Mouse (Mus musculus) right cerebral cortex, postnatal 4 days (tissue): Measurements from ENCODE around the gene Amigo3.

Source experiments
- DNase-seq: peaks from one replicate; pipeline ENCODE4 v3.0.0-alpha.2; 2022

Amigo3 gene

DNA sequence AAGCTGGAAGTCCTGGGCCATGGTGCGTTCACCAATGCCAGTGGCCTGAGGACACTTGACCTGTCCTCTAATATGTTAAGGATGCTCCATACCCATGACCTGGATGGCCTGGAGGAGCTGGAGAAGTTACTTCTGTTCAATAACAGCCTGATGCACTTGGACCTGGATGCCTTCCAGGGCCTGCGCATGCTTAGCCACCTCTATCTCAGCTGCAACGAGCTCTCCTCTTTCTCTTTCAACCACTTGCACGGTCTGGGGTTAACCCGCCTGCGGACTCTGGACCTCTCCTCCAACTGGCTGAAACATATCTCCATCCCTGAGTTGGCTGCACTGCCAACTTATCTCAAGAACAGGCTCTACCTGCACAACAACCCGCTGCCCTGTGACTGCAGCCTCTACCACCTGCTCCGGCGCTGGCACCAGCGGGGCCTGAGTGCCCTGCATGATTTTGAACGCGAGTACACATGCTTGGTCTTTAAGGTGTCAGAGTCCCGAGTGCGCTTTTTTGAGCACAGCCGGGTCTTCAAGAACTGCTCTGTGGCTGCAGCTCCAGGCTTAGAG is 786 bp downstream of the Amigo3 start:
- no peak for DNase-seq

DNA sequence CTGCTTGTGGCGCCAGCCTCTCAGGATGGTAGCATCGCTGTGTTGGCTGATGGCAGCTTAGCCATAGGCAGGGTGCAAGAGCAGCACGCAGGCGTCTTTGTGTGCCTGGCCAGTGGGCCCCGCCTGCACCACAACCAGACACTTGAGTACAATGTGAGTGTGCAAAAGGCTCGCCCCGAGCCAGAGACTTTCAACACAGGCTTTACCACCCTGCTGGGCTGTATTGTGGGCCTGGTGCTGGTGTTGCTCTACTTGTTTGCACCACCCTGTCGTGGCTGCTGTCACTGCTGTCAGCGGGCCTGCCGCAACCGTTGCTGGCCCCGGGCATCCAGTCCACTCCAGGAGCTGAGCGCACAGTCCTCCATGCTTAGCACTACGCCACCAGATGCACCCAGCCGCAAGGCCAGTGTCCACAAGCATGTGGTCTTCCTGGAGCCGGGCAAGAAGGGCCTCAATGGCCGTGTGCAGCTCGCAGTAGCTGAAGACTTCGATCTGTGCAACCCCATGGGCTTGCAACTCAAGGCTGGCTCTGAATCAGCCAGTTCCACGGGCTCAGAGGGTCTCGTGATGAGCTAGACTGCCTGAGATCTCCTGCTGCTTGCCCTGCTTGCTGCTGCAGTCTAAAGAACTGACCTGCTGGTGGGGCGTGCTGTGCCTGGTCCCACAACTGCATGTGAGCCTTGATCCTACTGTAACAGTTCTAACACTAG is 1.5 kb downstream of the Amigo3 start:
- DNase-seq, result no peak

DNA sequence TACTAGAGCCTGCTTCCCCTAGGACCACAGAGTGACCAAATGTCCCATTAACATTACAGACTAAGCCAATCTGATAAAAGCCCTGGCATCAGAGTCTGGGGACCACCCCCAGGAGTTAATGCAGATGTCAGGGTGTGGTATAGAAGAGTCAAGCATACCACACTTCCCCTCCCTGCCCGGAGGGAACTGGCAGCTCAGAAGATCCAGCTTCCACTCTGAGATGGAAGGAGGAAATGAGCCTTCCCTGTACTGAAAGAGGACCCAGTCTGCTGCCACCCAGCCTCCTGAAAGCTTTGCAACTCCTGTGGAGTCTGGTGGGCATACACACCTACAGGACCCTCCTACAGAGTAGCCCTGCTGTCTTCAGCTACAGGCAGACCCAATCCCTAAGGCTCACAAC is 2.1 kb downstream of the Amigo3 start:
- DNase-seq, result no peak

DNA sequence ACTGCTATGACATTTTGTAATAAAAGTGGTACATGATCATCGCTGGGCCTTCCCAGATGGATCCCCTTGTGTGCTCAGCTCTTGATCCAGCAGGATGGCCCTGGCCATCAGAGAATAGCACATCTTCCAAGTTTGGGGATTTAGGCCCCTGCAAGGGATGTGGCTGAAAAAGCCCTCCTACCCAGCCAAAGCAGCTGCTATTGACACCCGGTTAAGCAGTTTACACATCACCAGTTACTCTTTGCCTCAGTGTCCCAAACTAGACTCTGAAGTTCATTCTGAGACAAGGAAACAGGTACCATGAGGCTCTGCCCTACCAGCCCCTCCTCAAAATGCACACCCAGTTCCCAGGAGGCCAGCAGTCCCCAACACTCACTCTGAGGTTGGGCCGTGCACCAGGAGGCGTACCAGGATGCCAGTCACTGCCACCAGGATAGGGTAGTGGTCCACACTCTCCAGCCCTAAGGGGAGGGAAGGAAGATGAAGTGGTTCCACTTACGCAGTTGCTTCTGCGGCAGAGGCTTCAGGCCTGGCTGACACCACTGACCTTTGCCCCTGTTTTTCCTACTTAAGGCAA is 2.8 kb downstream of the Amigo3 start:
- no peak for DNase-seq

DNA sequence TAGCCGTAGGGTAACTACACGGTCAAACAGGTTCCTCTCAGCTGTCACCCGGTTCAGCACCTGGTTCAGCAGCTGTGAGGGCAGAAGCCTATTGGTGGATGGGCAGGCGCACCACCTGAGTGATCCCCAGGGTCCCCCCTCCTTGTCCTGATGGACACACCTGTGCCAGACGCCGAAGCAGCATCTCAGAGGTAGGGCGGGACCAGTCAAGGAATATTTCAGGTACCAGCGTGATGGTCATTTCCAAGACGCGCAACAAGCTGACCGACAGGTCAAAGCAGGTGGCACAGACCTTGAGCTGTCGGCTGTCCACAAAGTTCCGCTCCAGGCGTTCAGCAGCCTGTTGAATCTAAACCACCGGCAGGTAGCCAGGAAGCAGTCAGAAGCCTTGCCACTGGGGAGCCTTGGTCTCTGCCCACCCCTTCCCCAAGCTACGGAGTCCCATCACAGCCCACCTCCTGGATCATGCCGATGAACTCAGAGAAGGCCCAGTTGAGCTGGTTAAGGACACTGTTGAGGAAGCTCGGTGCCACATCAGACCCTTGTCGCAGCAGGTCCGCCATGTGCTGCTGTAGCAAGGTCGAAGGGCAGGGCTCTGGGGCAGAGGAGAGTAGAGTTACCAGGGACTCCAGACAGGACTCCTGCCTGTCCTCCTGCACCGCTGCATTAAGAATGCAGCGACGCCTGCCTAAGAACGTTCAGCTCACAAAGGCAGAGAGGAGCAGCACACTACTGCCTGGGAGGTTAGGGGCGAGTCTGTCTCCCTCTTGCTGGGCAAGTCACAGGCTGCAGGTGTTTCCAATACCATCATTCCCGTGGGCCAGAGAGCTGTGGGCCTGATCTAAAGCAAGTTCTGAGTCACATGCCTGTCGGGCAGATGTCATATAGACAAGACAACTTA is 3.7 kb downstream of the Amigo3 start:
- DNase-seq, result no peak

DNA sequence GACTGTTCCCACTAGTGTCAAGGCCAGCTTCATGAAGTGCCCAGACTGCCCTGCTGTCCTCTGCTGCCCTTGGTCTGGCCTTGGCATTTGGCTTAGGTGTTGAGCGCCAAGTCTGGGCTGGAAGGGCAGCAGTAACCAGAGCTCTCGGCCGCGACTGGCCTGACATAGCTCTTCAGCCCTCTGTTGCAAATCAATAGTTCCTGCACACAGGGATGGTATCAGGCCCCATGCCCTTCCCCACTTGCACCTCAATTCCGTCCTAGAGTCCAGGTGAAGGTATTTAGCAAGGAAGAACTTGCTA is 4.3 kb downstream of the Amigo3 start:
- DNase-seq, result no peak

DNA sequence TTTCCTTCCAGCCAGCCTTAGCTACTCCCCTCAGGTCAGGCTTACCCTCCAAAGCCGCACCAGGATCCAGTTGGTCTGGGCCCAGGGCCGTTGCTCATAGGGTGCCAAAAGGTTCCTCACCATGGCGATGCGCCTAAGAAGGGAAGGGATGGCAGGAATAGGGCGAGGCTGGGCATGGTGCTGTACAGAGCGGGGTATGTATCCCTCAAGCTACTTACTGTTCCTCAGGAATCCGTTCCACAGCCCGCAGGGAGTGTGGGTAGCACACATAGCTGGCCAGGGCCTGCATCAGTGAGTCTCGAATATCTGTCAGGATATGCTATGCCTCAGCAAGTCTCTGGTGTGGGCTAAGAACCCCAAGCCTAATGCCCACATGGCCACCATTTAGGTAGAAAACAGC is 5.3 kb downstream of the Amigo3 start:
- no peak for DNase-seq

DNA sequence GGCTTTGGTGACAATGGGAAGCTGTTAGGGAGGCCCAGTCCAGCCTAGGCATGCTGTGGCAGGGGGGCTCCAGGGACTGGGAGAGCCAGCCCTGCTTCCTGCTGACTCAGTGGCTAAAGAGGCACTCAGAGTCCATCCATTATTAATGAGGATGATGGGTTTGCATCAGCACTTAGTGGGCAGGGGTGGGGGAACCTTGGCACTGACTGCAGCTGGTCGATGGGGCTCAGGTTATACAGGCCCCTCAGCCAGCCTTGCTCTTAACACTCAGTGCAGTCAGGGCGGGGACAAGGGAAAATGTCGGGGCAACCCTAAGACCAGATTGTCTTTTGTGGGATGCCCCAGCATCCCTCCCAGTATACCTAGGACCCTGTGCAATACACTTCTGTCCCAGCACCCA is 9.2 kb downstream of the Amigo3 start:
- no peak for DNase-seq

DNA sequence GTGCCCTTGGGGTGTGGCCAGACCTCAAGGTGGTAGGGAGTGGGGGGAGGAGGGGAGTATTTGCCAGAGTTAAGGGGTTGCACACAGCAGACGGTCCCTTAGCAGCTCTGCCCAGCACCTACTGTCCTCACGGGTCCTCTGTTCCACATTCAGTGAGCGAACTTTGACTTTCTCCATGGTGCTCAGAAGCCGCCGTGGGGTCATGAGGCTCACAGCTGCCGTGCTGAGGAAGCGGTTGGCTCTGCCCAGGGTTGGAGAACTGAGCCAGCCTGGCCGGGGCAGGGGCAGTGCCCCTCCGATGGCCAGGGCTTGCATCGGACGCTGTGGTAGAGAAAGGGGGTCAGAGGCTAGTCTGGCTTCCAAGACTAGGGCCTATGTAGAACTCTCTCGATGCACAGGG is 10.4 kb downstream of the Amigo3 start:
- no peak for DNase-seq

DNA sequence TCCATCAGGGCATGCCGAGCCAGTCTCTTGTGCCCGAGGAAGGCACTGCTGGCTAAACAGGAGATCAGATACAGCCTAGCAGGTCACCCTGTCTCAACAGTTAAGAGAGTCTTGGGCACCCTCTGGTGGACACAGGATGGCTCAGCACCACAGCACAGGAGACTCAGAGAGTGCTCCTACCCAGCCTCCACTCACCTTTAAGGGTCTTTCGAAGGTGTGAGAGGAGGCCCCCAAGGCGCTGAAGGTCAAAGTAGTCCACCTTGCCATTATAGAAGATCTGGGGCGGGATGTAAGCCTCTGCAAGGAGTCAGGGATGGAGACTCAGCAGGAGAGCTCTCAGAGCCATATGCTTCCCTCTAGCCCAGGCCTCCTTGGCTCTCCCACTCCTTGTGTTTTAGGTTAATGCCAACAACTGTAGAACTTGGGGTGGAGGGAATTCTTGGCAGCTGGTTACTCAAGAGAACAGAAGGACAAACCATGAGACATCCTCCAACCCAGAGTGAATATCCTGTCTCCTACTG is 12.6 kb downstream of the Amigo3 start:
- peak; percentile 52 for DNase-seq

DNA sequence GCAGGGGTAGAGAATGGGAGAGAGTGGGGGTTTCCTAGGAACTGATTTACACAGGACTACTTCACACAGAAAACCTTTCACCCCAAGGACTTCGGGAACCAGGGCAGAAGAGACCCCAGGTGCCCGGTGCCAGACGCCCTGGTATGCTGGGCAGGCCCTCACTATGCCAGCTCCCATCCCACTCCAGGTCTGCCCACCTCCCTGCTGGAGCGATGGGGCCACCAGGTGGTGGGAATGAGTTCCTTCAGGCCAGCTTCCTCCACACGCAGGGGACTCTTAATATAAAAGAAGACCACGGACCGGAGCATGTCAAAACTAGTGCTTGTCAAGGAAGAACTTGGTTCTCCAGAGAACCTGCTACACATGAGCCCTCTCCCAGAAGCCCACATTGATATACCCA is 14.2 kb downstream of the Amigo3 start:
- DNase-seq, result no peak

DNA sequence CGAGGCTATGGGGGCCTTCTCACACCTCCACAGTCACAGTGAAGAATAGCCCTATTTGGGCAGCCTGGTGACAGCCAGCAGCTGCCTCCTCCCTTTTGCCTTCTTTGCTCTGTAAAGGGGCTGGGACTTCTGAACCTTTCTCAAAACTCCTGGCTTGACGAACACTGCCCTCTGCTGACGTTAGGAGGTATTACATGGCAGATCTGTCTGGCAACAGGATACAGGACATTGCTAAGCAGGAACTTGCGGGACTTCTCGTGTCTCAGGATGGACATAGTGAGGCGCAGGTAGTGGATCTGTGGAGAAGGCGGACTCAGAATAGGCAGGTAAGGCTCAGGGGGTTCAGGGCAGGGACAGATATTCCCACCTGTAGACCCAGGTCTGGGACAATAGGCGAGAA is 14.9 kb downstream of the Amigo3 start:
- DNase-seq, result peak; percentile 79

DNA sequence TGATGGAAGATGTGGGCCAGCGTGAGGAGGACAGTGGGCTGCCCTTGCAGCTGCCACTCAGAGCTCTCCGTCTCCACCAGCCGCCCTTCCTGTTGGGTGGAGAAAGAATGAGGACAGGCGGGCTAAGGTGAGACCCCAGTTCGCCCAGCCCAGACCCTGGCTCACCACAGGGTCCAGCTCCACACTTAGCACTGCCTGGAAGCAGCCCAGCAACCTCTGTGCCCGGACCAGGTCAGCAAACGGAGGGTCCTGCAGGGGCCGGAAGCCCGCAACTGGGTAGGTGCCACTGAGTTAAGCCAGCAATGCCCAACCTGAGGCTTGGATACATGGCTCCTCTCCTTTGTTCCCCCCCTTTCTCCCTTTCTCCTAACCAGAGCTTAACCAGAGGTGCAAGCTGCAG is 16.0 kb downstream of the Amigo3 start:
- DNase-seq, result no peak

DNA sequence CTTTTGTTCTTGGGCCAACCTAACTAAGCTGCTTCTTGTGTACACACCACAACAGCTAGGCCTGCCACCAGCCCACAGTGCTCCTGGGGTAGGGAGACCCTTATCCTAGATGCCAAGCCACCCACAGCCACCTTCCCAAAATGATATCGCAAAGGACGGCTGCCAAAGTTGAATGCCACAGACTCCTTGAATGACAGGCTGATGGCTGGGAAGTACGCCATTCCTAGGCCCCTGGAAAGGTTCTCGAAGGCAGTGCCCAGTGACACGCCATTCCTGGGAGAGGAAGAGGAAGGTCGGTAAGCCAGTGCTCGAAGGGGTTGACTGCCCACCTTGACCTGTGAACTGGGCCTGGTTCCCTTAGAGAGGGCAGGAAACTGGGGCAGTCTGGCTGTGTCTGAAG is 16.6 kb downstream of the Amigo3 start:
- no peak for DNase-seq

DNA sequence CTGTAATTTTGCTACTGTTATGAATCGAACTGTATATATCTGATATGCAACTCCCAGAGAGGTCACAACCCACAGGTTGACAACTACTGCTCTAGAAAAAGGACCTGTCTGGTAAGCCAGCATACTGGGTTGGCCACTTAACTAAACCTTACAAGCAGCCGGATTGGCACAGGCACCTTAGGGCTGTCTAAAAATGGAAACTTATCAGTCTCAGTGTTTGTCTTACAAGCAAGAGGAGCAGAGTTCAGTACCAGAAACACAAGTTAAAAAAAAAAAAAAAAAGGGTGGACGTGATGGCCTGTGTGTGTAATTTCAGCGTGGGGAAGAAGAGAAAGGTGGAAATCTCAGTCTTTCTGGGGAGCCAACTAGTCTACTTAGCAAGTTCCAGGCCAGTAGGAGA is 18.8 kb downstream of the Amigo3 start:
- no peak for DNase-seq

DNA sequence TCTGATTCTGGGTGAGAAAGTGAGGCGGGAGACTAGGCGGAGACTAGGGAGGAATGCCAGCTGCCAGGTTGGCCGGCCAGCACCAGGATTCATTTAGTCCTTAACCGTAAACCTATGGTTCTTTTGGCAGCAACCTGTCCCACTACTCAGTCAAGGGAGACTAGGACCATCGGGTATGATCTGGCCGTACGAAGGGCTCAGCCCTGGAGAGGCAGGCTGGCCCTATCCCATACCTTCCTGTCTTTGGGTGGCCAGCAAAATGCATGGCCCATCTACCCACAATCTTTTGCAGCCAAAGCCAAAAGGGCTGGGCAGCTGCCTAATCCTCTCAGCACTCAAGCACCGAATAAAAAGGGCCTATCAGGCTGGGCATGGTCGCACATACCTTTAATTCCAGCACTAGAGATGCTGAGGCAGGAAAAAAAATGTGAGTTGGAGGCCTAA is 19.5 kb downstream of the Amigo3 start:
- no peak for DNase-seq

DNA sequence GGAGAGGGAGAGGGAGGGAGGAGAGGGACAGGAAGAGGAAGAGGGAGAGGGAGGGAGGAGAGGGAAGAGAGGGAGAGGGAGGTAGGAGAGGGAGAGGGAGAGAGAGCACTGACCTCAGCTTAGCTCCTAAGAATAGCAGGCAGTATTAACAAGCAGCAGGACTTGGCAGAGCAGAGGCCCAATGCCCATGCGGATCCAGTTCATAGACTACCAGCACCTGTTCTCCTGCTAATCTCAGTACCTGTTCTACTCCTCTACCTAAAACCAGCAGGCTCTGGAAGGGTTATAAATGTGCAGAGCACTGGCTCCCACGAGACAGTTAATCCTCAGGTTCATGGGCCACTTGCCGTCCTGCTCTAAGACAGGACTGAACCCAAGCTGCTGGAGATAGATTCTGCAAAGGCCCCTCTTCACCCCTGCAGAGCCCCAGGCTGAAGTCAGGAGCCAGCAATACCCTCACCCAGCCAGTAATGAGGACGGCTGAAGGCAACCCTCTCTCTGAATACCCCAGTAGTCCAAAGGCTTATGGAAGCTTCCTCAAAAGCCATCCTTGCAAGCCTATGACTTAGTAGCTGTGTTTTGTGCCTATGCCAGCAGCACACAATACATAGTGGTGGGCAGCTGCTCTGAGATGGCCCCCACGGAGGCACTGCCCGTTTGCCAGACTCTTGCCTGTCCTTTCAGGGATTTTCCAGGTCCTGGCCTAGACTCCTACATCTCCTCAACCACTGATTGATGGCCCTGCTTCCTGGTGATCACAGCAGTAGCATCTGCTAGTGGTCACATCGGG is 20.4 kb downstream of the Amigo3 start:
- DNase-seq, result no peak

DNA sequence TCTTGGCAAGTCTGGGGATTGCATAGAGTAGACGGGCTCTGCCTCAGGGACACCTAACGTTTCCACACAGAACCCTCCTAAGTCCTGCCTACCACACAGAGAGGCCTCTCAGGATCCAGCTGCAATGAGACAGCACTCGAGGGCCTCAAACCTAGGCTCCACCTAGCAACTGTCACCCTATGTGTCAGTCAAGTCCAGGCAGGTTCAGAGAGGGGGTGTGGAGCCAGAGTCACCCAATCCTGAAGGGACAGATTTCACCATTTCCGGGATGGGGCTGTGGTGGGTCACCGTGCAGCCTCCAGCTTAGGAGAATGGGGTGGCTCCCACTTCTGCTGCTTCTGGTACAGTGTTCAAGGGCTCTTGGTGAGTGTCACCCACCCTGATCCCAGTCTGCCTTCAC is 27.2 kb downstream of the Amigo3 start, which contains the start of gene Mst1:
Mst1 (plus strand) TSS at position 269 of the 400 bp plus-strand sequence.
- no peak for DNase-seq

DNA sequence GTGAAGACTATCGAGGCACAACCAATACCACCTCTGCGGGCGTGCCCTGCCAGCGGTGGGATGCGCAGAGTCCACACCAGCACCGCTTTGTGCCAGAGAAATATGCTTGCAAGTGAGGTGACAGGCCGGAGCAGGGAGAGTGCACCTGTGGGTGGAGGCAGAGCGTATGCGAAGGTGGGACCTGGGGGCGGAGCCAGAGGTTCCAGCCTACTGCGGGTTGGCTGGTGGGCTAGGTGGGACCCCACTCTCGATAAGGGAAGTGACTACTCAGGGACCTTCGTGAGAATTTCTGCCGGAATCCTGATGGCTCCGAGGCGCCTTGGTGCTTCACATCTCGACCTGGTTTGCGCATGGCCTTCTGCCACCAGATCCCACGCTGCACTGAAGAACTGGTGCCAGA is 29.6 kb downstream of the Amigo3 start:
- no peak for DNase-seq

DNA sequence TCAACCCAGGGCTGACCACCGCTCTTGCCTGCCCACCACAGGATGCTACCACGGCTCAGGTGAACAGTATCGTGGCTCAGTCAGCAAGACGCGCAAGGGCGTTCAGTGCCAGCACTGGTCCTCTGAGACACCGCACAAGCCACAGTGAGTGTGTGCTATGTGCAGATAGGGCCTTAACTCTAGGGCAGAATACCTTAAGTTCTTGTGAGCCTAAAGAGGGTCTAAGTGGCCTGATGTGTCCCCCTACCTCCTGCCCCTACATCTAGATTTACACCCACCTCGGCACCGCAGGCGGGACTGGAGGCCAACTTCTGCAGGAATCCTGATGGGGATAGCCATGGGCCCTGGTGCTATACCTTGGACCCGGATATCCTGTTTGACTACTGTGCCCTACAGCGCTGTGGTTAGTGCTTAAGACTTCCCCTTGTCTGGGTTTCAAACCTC is 30.1 kb downstream of the Amigo3 start, which contains the start of gene Rnf123:
Rnf123 (minus strand) TSS at position 359 of the 444 bp plus-strand sequence.
- DNase-seq, result no peak

DNA sequence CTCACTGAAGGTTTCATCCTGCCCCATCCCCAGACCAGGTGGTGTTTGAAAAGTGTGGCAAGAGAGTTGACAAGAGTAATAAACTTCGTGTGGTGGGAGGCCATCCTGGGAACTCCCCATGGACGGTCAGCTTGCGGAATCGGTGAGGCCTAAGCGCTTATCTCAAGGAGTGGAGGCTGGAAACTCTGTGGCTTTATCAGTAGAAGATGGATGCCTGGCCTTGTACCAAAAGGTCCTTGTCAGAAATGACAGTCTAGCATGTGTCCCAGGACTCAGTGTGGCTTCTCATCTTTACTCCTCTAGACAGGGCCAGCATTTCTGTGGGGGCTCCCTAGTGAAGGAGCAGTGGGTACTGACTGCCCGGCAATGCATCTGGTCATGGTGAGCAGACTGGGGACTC is 30.6 kb downstream of the Amigo3 start:
- DNase-seq, result no peak

DNA sequence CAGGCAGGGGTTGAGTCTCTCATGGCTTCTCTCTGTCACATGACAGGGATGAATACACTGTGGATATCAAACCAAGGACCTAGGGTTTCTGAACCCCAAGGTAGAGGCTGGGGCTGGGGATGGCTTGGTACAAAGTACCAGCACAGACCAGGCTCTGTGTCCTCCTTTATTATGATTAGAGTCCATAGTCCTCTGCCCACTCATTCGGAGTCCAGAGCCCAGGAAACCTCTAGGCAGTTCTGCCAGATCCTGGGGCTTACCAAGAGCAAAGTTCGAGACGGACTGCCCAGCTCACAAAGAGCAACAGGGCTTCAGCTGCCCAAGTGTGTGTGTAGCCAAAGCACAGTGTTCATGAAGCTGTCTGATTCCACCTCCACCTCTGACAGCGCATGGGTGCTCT is 32.3 kb downstream of the Amigo3 start:
- no peak for DNase-seq
